Mouse (Mus musculus): ENCODE data around the gene Gdf15. TPM values are rescaled to one million over a fixed set of nuclear protein-coding genes. Genes with fewer than 3 reads are reported as not detected.
A peak's percentile ranks its signal among the peaks of the same experiment; 100 is the strongest.

The Gdf15 gene
- polyA plus RNA-seq, 1 experiment: 2.5 TPM

- Histone ChIP-seq H3K4me1 (peaks cover 84% of the 10 kb centered on the region), H3K4me3 (replicated peaks) (peak overlapping the region; percentile 12), H3K36me3 (replicated peaks; ENCODE audit: low read length) (no peaks in the 10 kb centered on the region), H3K9me3 (no peaks in the 10 kb centered on the region), H3K27me3 (replicated peaks) (no peaks in the 10 kb centered on the region)
- no peak for TF ChIP-seq GATA1 (IDR thresholded peaks at IDR 0.05; ENCODE audit: borderline replicate concordance, low read length)
- no peak for TF ChIP-seq FLI1 (IDR thresholded peaks at IDR 0.05; ENCODE audit: low read length)
Observed at GRCm38 (mm10) chr8:70634066-70634465, 1.8 kb upstream of the Gdf15 start.

DNA sequence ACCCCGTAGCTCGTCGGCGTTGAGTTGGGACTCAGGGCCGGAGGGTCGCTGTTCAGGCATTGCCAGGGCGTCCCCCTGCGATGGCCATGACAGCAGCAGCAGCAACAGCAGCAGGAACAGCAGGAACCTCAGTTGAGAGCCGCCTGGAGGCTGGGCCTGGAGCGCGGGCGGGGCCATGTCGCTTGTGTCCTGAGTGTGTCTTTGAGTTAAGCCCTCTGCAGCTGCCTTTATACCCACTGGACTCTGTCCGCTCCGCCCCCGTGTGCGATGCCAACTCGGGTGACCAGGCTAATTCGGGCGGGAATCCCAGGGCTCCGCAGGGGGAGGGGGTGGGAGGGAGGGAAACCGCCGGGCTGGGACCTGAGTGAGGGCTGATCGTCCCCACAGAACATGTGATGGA lies 820 bp downstream of the Gdf15 start:
- TF ChIP-seq GATA1 (IDR thresholded peaks at IDR 0.05; ENCODE audit: borderline replicate concordance, low read length) (no peak), FLI1 (IDR thresholded peaks at IDR 0.05; ENCODE audit: low read length) (no peak)
- H3K4me1 ChIP-seq: peaks cover 79% of the 10 kb centered on the region
- no peaks in the 10 kb centered on the region for H3K9me3 ChIP-seq
- no peaks in the 10 kb centered on the region for H3K36me3 ChIP-seq (replicated peaks; ENCODE audit: low read length)
- no peaks in the 10 kb centered on the region for H3K27me3 ChIP-seq (replicated peaks)
- H3K4me3 ChIP-seq (replicated peaks): peak overlapping the region; percentile 38

DNA sequence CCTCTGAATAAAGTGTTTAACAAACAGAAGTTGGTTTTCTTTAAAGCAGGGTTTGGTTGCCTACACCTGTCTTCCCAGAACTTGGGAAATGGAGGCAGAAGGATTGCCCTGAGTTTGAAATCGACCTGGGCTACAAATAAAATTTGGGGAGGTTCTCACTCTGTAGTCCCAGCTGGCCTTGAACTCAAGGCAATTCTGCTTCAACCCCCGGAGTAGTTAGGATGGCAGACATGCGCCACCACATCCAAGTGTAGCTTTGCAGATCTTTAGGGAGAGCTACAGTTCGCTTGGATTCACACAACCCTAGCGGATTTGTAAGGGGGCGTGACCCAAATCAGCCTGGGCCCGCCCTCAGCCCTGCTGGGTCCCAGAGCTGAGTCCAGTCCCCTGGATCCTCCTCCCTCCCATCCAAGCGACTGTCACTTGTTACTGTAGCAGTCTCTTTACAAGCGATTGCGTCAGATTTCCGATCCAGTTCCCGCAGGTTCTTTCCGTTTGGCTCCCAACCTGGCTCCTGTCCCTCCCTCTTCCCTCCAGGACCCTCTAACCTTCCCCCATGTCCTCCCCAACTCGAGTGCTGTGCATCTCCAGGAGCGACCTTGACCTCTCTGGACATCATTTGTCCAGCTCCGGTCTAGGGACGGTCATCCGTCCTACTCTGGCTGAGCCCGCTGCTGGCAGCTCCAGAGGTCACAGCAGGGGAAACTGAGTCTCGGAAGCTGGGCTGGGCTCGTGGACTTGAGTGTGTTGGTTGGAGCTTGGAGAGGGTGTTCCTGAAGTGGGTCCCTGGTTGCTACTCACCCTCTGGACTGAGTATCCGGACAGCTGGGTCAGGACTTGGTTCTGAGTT lies 1.5 kb downstream of the Gdf15 start:
- Histone ChIP-seq H3K27me3 (replicated peaks) (no peaks in the 10 kb centered on the region), H3K4me1 (peaks cover 72% of the 10 kb centered on the region), H3K4me3 (replicated peaks) (peak overlapping the region; percentile 96), H3K9me3 (no peaks in the 10 kb centered on the region), H3K36me3 (replicated peaks; ENCODE audit: low read length) (no peaks in the 10 kb centered on the region)
- TF ChIP-seq FLI1 (IDR thresholded peaks at IDR 0.05; ENCODE audit: low read length) (no peak), GATA1 (IDR thresholded peaks at IDR 0.05; ENCODE audit: borderline replicate concordance, low read length) (no peak)

DNA sequence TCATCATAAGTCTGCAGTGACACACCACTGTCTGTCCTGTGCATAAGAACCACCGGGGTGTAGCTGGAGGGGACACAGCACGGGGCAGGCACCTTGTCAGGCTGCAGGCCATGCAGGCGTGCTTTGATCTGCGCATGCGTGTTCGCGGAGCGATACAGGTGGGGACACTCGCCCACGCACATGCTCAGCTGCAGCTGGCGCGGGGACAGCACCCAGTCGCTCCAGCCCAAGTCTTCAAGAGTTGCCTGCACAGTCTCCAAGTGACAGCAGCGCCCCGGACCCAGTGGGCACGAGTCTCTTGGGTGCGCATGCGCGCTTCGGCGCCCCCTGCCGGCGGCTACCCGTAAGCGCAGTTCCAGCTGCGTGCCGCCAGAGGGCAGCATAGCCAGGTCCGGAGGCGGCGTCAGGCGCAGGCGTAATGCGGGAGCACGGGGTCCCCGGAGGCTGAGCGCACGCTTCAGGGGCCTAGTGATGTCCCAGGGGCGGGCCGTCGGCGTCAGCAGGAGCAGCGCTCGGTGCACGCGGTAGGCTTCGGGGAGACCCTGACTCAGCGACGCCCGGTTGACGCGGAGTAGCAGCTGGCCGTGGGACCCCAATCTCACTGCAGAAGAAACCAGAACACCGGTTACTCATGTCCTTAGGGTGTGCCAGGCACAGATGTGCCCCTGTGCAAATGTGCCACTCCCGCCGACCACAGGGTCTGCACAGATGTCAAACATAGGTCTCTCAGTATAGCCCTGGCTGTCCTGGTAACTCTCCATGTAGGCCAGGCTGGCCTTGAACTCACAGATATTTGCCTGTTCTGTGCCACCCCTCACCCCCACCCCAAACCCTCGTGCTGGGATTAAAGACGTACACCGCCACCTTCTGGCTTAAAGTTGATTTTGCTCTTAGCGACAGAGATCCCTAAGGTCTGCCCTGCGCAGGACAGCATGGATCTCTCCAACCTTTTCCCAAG lies 2.4 kb downstream of the Gdf15 start:
- Histone ChIP-seq H3K27me3 (replicated peaks) (no peaks in the 10 kb centered on the region), H3K36me3 (replicated peaks; ENCODE audit: low read length) (no peaks in the 10 kb centered on the region), H3K9me3 (0 out of 2 replicates have a peak, but pooled peaks cover under 1% of the 10 kb centered on the region), H3K4me1 (peaks cover 63% of the 10 kb centered on the region), H3K4me3 (replicated peaks) (peak overlapping the region; percentile 96)
- TF ChIP-seq FLI1 (IDR thresholded peaks at IDR 0.05; ENCODE audit: low read length) (no peak), GATA1 (IDR thresholded peaks at IDR 0.05; ENCODE audit: borderline replicate concordance, low read length) (no peak)

DNA sequence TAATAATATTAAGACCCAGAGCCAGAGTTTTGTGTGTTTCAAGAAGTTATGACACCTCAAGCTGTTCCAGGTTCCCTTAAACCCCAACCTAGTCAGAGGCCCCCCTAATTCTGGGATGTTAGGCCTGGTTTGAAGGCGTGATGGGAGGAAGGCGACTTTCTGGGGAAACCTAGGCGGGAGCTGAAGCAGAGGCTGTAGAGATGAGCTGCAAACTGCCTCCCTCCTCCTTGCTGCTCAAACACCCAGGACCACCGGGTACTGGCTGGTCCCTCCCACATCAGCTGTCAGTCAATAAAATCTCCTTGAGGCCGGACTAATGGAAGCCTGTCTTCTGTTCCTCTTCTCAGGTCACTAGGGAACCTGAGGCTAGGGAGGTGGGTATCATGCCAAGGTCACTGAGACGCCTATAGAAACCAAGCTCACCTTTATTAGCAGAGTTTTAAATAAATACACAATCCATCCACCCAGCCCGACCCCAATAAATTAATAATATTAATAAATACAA lies 3.2 kb downstream of the Gdf15 start:
- peaks cover 55% of the 10 kb centered on the region for H3K4me1 ChIP-seq
- TF ChIP-seq FLI1 (IDR thresholded peaks at IDR 0.05; ENCODE audit: low read length) (no peak), GATA1 (IDR thresholded peaks at IDR 0.05; ENCODE audit: borderline replicate concordance, low read length) (no peak)
- H3K36me3 ChIP-seq (replicated peaks; ENCODE audit: low read length): no peaks in the 10 kb centered on the region
- no peaks in the 10 kb centered on the region for H3K27me3 ChIP-seq (replicated peaks)
- peak overlapping the region; percentile 96 for H3K4me3 ChIP-seq (replicated peaks)
- H3K9me3 ChIP-seq: peaks cover 4% of the 10 kb centered on the region; the same call in 1 of the 2 replicates

DNA sequence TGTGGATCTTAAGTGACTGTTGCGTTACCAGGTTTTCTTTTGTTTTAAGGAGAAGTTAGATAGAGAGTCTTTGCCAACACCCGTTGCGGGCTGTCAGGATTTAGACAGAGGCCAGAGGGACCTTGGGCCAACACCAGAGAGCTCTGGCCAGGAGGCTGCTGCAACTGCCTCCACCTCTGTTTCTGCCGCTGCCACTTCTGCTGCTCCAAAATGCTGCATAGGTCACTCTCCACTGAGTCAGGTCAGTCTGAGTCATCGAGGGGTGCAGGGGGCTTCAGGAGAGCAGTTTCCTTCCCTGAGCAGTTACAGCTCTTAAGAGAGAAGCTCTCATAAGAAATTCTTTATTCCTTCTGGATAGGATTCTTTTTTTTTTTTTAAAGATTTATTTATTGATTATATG lies 5.2 kb downstream of the Gdf15 start:
- H3K4me1 ChIP-seq: peaks cover 51% of the 10 kb centered on the region
- TF ChIP-seq FLI1 (IDR thresholded peaks at IDR 0.05; ENCODE audit: low read length): no peak
- no peak for TF ChIP-seq GATA1 (IDR thresholded peaks at IDR 0.05; ENCODE audit: borderline replicate concordance, low read length)
- H3K9me3 ChIP-seq: peaks cover 4% of the 10 kb centered on the region; the same call in 1 of the 2 replicates
- H3K4me3 ChIP-seq (replicated peaks): no peak overlapping the region
- H3K36me3 ChIP-seq (replicated peaks; ENCODE audit: low read length): no peaks in the 10 kb centered on the region
- H3K27me3 ChIP-seq (replicated peaks): no peaks in the 10 kb centered on the region

DNA sequence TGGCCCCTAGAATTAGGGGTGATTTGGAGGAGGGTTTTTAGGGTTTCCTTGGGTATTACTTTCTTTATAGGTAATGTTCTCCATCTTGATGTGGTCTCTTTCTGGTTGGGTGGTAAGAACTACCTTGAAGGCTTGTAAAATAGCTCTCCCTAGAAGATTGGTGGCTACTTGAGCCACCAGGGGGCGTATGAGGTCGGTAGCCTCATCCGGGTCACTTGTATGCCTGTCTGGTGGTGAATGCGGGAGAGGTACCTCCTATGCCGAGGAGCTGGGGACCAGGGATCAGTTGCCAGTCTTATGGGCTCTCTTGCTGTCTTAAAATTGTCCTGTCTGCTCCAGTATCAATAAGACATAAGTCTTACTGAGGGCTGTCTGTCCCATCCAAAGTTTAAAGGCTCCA lies 7.2 kb downstream of the Gdf15 start:
- peaks cover 4% of the 10 kb centered on the region; the same call in 1 of the 2 replicates for H3K9me3 ChIP-seq
- no peaks in the 10 kb centered on the region for H3K36me3 ChIP-seq (replicated peaks; ENCODE audit: low read length)
- H3K4me3 ChIP-seq (replicated peaks): no peak overlapping the region
- TF ChIP-seq FLI1 (IDR thresholded peaks at IDR 0.05; ENCODE audit: low read length): no peak
- TF ChIP-seq GATA1 (IDR thresholded peaks at IDR 0.05; ENCODE audit: borderline replicate concordance, low read length): no peak
- peaks cover 46% of the 10 kb centered on the region for H3K4me1 ChIP-seq
- no peaks in the 10 kb centered on the region for H3K27me3 ChIP-seq (replicated peaks)

DNA sequence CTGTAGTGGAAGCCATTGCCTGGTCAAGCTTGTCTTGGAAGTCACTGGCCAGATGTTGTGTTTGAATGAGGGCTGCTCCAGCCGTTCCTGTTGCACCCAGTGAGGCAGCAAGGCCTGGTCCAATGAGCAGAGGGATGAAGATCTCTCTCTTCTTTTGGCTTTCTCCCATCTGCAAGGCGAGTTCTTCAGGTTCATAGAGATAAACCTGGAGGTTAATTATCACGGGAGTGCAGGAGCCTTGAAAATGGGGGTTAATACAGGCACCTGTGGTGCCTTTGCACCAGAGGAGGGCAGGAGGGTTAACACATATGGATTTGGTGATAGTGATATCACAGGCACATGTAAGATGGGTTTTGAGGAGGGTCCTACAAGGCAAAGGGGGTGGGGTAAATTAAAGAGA lies 10.0 kb downstream of the Gdf15 start:
- H3K4me3 ChIP-seq (replicated peaks): no peak overlapping the region
- H3K36me3 ChIP-seq (replicated peaks; ENCODE audit: low read length): no peaks in the 10 kb centered on the region
- peaks cover 54% of the 10 kb centered on the region for H3K4me1 ChIP-seq
- peaks cover 4% of the 10 kb centered on the region; the same call in 1 of the 2 replicates for H3K9me3 ChIP-seq
- TF ChIP-seq GATA1 (IDR thresholded peaks at IDR 0.05; ENCODE audit: borderline replicate concordance, low read length): no peak
- no peak for TF ChIP-seq FLI1 (IDR thresholded peaks at IDR 0.05; ENCODE audit: low read length)
- no peaks in the 10 kb centered on the region for H3K27me3 ChIP-seq (replicated peaks)

GRCm38 (mm10) chr8:70618888-70619334 lies 13.3 kb downstream of the Gdf15 start:
- Histone ChIP-seq H3K4me1 (peaks cover 85% of the 10 kb centered on the region), H3K4me3 (replicated peaks) (peak overlapping the region; percentile 88)
- TF ChIP-seq FLI1 (IDR thresholded peaks at IDR 0.05; ENCODE audit: low read length) (no peak), GATA1 (IDR thresholded peaks at IDR 0.05; ENCODE audit: borderline replicate concordance, low read length) (no peak)

More at GRCm38 (mm10) chr8:70618888-70619334, 13.3 kb downstream of the Gdf15 start:
- Histone ChIP-seq H3K36me3 (replicated peaks; ENCODE audit: low read length) (no peaks in the 10 kb centered on the region), H3K27me3 (replicated peaks) (no peaks in the 10 kb centered on the region), H3K9me3 (no peaks in the 10 kb centered on the region)

Data from megakaryocyte, embryonic 14.5 days (primary cell).